26 mouse cellular contexts compared by ENCODE assay signal in the genomic region with DNA sequence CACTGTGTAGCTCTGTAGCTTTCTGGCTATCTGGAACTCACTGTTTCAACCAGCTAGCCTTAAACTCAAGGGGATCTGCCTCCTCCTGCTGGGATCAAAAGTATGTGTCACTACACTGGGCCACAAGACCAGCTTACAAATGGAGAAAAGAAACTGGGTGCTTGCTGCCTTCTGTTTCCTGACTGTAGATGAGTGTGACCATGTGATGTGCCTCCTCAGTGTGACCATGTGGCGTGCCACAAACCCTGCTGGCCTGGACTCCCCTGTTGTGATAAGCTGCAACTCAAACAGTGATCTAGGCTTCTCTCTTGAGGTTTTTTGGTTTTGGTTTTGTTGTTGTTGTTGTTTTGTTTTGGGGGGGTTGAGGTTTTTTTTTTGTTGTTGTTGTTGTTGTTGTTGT. TPM values are rescaled to one million over a fixed set of nuclear protein-coding genes. Genes with fewer than 3 reads are reported as not detected.
DNase-seq lines count a peak whose midpoint lies in the region; ATAC-seq and TF ChIP-seq lines count a peak whose summit lies in the region.
"Had no signal": no experiment of that assay in that cellular context is flagged by ENCODE, and none has a peak within 500 bp of the region (broad histone marks: within the 10 kb centered on the region; RNA-seq: fewer than 3 reads in every experiment).

No protein-coding gene starts in this region.

- dilution Hi-C loops in CH12.LX (cut with MboI; ENCODE audit: extremely low pct_ligation_motif_present, extremely low pct_unique_long_range_greater_than_20kb, low sequenced_read_pairs): no loop called here

- no peak for TF ChIP-seq RAD21 in CH12.LX (IDR thresholded peaks at IDR 0.05; ENCODE audit: low read depth, low read length)

- peaks cover 6 to 31% of the 10 kb centered on the region in 2 experiments for H3K4me1 ChIP-seq in CH12.LX (ENCODE audit: control insufficient read depth in 1 of 2, insufficient read depth in 2 of 2)

- H3K27ac ChIP-seq in CH12.LX (ENCODE audit: insufficient read depth, low read depth) (no peak overlapping the region), macrophage (peak overlapping the region; percentile 77)
- no peak overlapping the region for H3K27ac ChIP-seq in left cerebral cortex, adult 2 months
- H3K27ac ChIP-seq: embryonic facial prominence, embryonic 10.5 days; forebrain, embryonic 13.5 days; gastrocnemius, adult 2 months; heart, adult 2 months; hindbrain, embryonic 13.5 days; hindbrain, postnatal 0 days; intestine, embryonic 15.5 days had no signal

- no peak for TF ChIP-seq EP300 in CH12.LX (IDR thresholded peaks at IDR 0.05; ENCODE audit: low read length)

- no peak overlapping the region for H3K4me3 ChIP-seq in CH12.LX (replicated peaks in 1 of 3; ENCODE audit: low read depth in 2 of 3, low read length in 2 of 3, poor library complexity in 1 of 3)
- no peak overlapping the region for H3K4me3 ChIP-seq in macrophage (ENCODE audit: inconsistent target)
- H3K4me3 ChIP-seq in left cerebral cortex, adult 2 months: no peak overlapping the region
- H3K4me3 ChIP-seq: embryonic facial prominence, embryonic 10.5 days; forebrain, embryonic 13.5 days; gastrocnemius, adult 2 months; heart, adult 2 months; heart, embryonic 12.5 days; hindbrain, embryonic 13.5 days; intestine, embryonic 15.5 days had no signal

- peak; percentile 59 for ATAC-seq in common myeloid progenitor, adult 5-6 weeks (replicated peaks; ENCODE audit: low read depth, poor library complexity, severe bottlenecking)
- ATAC-seq: activated CD4-positive, CD25-positive, alpha-beta regulatory T cell, adult 4 months; CD4-positive, CD25-positive, alpha-beta regulatory T cell, adult 4 months; forebrain, embryonic 13.5 days; hindbrain, postnatal 0 days; intestine, embryonic 15.5 days; Patski had no signal

- in situ Hi-C loops in CH12.LX (cut with MboI; ENCODE audit: low pct_ligation_motif_present, low pct_unique_long_range_greater_than_20kb, low sequenced_read_pairs): no loop called here

- no peaks in the 10 kb centered on the region for H3K36me3 ChIP-seq in CH12.LX (replicated peaks in 1 of 2; ENCODE audit: control insufficient read depth in 1 of 2, insufficient read depth in 1 of 2, low read length in 1 of 2)
- H3K36me3 ChIP-seq in macrophage (ENCODE audit: inconsistent target): no peaks in the 10 kb centered on the region
- H3K36me3 ChIP-seq: embryonic facial prominence, embryonic 10.5 days; heart, embryonic 12.5 days; intestine, embryonic 15.5 days had no signal

- H3K79me2 ChIP-seq in CH12.LX (replicated peaks; ENCODE audit: control insufficient read depth, extremely low read depth, insufficient read depth, poor library complexity, severe bottlenecking) (no peaks in the 10 kb centered on the region), macrophage (ENCODE audit: inconsistent target) (peaks cover 18% of the 10 kb centered on the region; the same call in 1 of the 2 replicates)

- no peaks in the 10 kb centered on the region for H3K9me3 ChIP-seq in CH12.LX (replicated peaks; ENCODE audit: low read length)
- H3K9me3 ChIP-seq: embryonic facial prominence, embryonic 10.5 days; forebrain, embryonic 13.5 days; hindbrain, embryonic 13.5 days; intestine, embryonic 15.5 days had no signal

- no peak for TF ChIP-seq CTCF in CH12.LX (conservative IDR thresholded peaks at IDR 0.05 in 1 of 2, IDR thresholded peaks at IDR 0.05 in 1 of 2; ENCODE audit: low read depth in 2 of 2, low read length in 2 of 2)
- TF ChIP-seq CTCF in left cerebral cortex, adult 2 months (IDR thresholded peaks at IDR 0.05): no peak

- TF ChIP-seq POLR2A in CH12.LX (IDR thresholded peaks at IDR 0.05; ENCODE audit: low read depth, low read length): no peak

- no peak overlapping the region for H3K9ac ChIP-seq in CH12.LX (ENCODE audit: insufficient read depth, low read depth)
- H3K9ac ChIP-seq: forebrain, embryonic 13.5 days; heart, embryonic 12.5 days; hindbrain, embryonic 13.5 days; intestine, embryonic 15.5 days had no signal

- WGBS in macrophage (ENCODE audit: missing documents): 20% methylated on average over 1 of the region's 1 CpGs

- no peaks in the 10 kb centered on the region for H3K27me3 ChIP-seq in CH12.LX (replicated peaks)
- H3K27me3 ChIP-seq: forebrain, embryonic 13.5 days; heart, embryonic 12.5 days; hindbrain, embryonic 13.5 days; intestine, embryonic 15.5 days; Patski had no signal

- no peak overlapping the region for H3K4me2 ChIP-seq in CH12.LX (ENCODE audit: insufficient read depth, low read depth, poor library complexity, severe bottlenecking)
- H3K4me2 ChIP-seq: forebrain, embryonic 13.5 days; heart, embryonic 12.5 days; hindbrain, embryonic 13.5 days; intestine, embryonic 15.5 days had no signal

- intact Hi-C loops in left cerebral cortex, adult 2 months (cut with DNase I): no loop called here
- intact Hi-C loops in gastrocnemius, postnatal 14 days (cut with DNase I; ENCODE audit: low total_unique reads): no loop called here

- DNase-seq in 416B (ENCODE audit: low read depth) (peak; percentile 83), CH12.LX (ENCODE audit: extremely low read depth) (no peak), adipocyte (ENCODE audit: low spot score) (no peak)
- no peak for DNase-seq in left cerebral cortex, adult 2 months (ENCODE audit: extremely low spot score in 1 of 2, low spot score in 2 of 2)
- DNase-seq in gastrocnemius, postnatal 14 days: no peak
- no peak for DNase-seq in right cerebral cortex, adult 2 months (ENCODE audit: low spot score in 2 of 2)
- DNase-seq: adrenal gland, adult 2 months; adrenal gland, postnatal 25 days; cerebellum, adult 11-12 months; cerebellum, adult 9-10 months; gastrocnemius, adult 2 months; gastrocnemius, postnatal 36 days; heart, adult 2 months; heart, postnatal 36 days; kidney, adult 18-20 months had no signal

TF ChIP-seq in CH12.LX, 34 proteins besides CTCF, POLR2A, EP300 and RAD21:
- TF ChIP-seq USF1 (IDR thresholded peaks at IDR 0.05; ENCODE audit: low read depth, low read length): 0 out of 2 replicates have a peak, but pooled peaks have one; percentile 3
- TF ChIP-seq USF2 (conservative IDR thresholded peaks at IDR 0.05; ENCODE audit: low read depth, low read length): no peak
- TF ChIP-seq ZMIZ1 (IDR thresholded peaks at IDR 0.05; ENCODE audit: low read depth, low read length): no peak

RNA-seq across cellular contexts. Expression of gene Kctd21, which starts 4.6 kb away (rescaled TPM):
- total RNA-seq in CH12.LX (2012; rRNA removed) (0.50 and 0.81 TPM in 2 replicates), CH12.LX (2014; rRNA removed) (0.12 and 0.19 TPM in 2 replicates)
- polyA plus RNA-seq in CH12.LX (2012; ENCODE audit: insufficient read length, low read depth) (0.27 and 0.46 TPM in 2 replicates), macrophage (2018) (7.4 to 17.6 TPM (median 14.3 TPM) in 3 replicates)
- 0.09 and 0.78 TPM in 2 replicates for total RNA-seq in common myeloid progenitor, adult 5-6 weeks (2017)
- 10 to 100 TPM in 3 of 26 experiments, 1 to 10 TPM in 23; 1.2 to 17.0 (median 4.5) TPM for total RNA-seq in macrophage (2018; cell fraction: chromatin; rRNA removed)
- total RNA-seq in macrophage (2018; cell fraction: cytosol; rRNA removed): 10 to 100 TPM in 21 of 26 experiments, 1 to 10 TPM in 5; 5.5 to 21.2 (median 15.6) TPM
- total RNA-seq in macrophage (2018; cell fraction: nucleus; rRNA removed): 10 to 100 TPM in 9 of 26 experiments, 1 to 10 TPM in 17; 3.8 to 20.6 (median 7.1) TPM
- total RNA-seq in left cerebral cortex, adult 2 months (2021): 10 to 100 TPM; 12.5 to 14.6 TPM
- total RNA-seq in gastrocnemius, postnatal 14 days (2021): 1 to 10 TPM; 1.9 to 2.3 TPM

RNA-seq across cellular contexts. Expression of gene Usp35, which starts 4.9 kb away (rescaled TPM):
- 0.92 and 1.8 TPM in 2 replicates for total RNA-seq in CH12.LX (2012; rRNA removed)
- total RNA-seq in CH12.LX (2014; rRNA removed): 0.77 and 1.3 TPM in 2 replicates
- polyA plus RNA-seq in CH12.LX (2012; ENCODE audit: insufficient read length, low read depth): 1.2 and 1.6 TPM in 2 replicates
- total RNA-seq in common myeloid progenitor, adult 5-6 weeks (2017): not detected in 2 replicates
- 100 to 1,000 TPM in 2 of 26 experiments, 10 to 100 TPM in 24; 28.1 to 106 (median 69.9) TPM for total RNA-seq in macrophage (2018; cell fraction: chromatin; rRNA removed)
- 1 to 10 TPM; 1.4 to 9.0 (median 4.8) TPM for total RNA-seq in macrophage (2018; cell fraction: cytosol; rRNA removed)
- 10 to 100 TPM; 12.1 to 66.0 (median 44.3) TPM for total RNA-seq in macrophage (2018; cell fraction: nucleus; rRNA removed)
- polyA plus RNA-seq in macrophage (2018): 1.4 to 13.9 TPM (median 2.4 TPM) in 3 replicates
- 10 to 100 TPM; 18.8 to 19.9 TPM for total RNA-seq in left cerebral cortex, adult 2 months (2021)
- under 1 TPM; 0.75 to 0.76 TPM for total RNA-seq in gastrocnemius, postnatal 14 days (2021)

RNA-seq across cellular contexts. Expression of gene Alg8, which starts 34.7 kb away (rescaled TPM):
- total RNA-seq in CH12.LX (2012; rRNA removed) (14.3 and 16.2 TPM in 2 replicates), CH12.LX (2014; rRNA removed) (20.5 and 24.2 TPM in 2 replicates)
- polyA plus RNA-seq in CH12.LX (2012; ENCODE audit: insufficient read length, low read depth) (42.6 and 48.4 TPM in 2 replicates), macrophage (2018) (16.0 to 32.2 TPM (median 30.1 TPM) in 3 replicates)
- total RNA-seq in common myeloid progenitor, adult 5-6 weeks (2017): 36.6 and 45.1 TPM in 2 replicates
- total RNA-seq in macrophage (2018; cell fraction: chromatin; rRNA removed): 10 to 100 TPM in 23 of 26 experiments, 1 to 10 TPM in 3; 4.5 to 58.4 (median 33.5) TPM
- 10 to 100 TPM; 10.4 to 23.2 (median 17.1) TPM for total RNA-seq in macrophage (2018; cell fraction: cytosol; rRNA removed)
- total RNA-seq in macrophage (2018; cell fraction: nucleus; rRNA removed): 10 to 100 TPM; 10.3 to 73.1 (median 31.6) TPM
- total RNA-seq in left cerebral cortex, adult 2 months (2021): 10 to 100 TPM in 1 of 2 experiments, 1 to 10 TPM in 1; 9.9 to 10.2 TPM
- 1 to 10 TPM; 2.9 to 5.5 TPM for total RNA-seq in gastrocnemius, postnatal 14 days (2021)

Comparison
In these comparisons a context has a peak if more than half of its experiments do, and no peak if none do; other contexts are left out.
1. RNA of gene Usp35, which starts 4.9 kb away (total RNA-seq): 18.8 to 19.9 TPM in left cerebral cortex, adult 2 months; 0.77 to 1.8 TPM in CH12.LX, 0.75 to 0.76 TPM in gastrocnemius, postnatal 14 days and not detected in common myeloid progenitor, adult 5-6 weeks; every median in the first group is over 4 times any median in the second.